Mouse (Mus musculus): ENCODE results near the gene Gnpnat1. TPM values are rescaled to one million over a fixed set of nuclear protein-coding genes. Genes with fewer than 3 reads are reported as not detected.

Gnpnat1 gene
- polyA plus RNA-seq (2012; rRNA removed), result 13.0 and 14.1 TPM in 2 replicates

GRCm38 (mm10) chr14:45404813-45405212, at the start of gene Gnpnat1:
Gene Gnpnat1 (minus strand): TSS chr14:45404913.

GRCm38 (mm10) chr14:45350931-45351859, 53.5 kb downstream of the Gnpnat1 start, which contains the start of gene Styx:
Gene Styx (plus strand): TSS chr14:45351093.

GRCm38 (mm10) chr14:45329589-45330181, 75.0 kb downstream of the Gnpnat1 start, which contains the start of gene Psmc6:
Gene Psmc6 (plus strand): TSS chr14:45329788.

Other genes with a start within 250 kb of the Gnpnat1 start
- 21.9 and 23.6 TPM in 2 replicates for gene Gpr137c, start 185.2 kb downstream of the Gnpnat1 start, polyA plus RNA-seq (2012; rRNA removed)
- 22.9 and 24.4 TPM in 2 replicates for gene Txndc16, start 184.6 kb downstream of the Gnpnat1 start, polyA plus RNA-seq (2012; rRNA removed)
- 18.0 and 19.9 TPM in 2 replicates for gene Ero1l, start 86.1 kb downstream of the Gnpnat1 start, polyA plus RNA-seq (2012; rRNA removed)
- 149 and 174 TPM in 2 replicates for gene Psmc6, start 75.1 kb downstream of the Gnpnat1 start, polyA plus RNA-seq (2012; rRNA removed)
- gene Styx, start 53.8 kb downstream of the Gnpnat1 start, polyA plus RNA-seq (2012; rRNA removed), result 21.2 and 22.5 TPM in 2 replicates
- 49.0 and 55.6 TPM in 2 replicates for gene Fermt2, start 125.2 kb upstream of the Gnpnat1 start, polyA plus RNA-seq (2012; rRNA removed)